Mouse (Mus musculus) gastrocnemius, adult 2 months (tissue): ENCODE results near the gene Cuedc1. TPM values are rescaled to one million over a fixed set of nuclear protein-coding genes. Genes with fewer than 3 reads are reported as not detected.

Source experiments
- DNase-seq: peaks from one replicate; pipeline ENCODE4 v3.0.0; 2022
- H3K27ac ChIP-seq: fragments of 200-600 bp; 2 replicates; pipeline ENCODE4 v1.8.1; 2022; ENCODE audit warnings: mild to moderate bottlenecking
- H3K4me3 ChIP-seq: fragments of 200-600 bp; 2 replicates; pipeline ENCODE4 v1.8.1; 2022; ENCODE audit warnings: mild to moderate bottlenecking, moderate library complexity
- CTCF ChIP-seq: fragments of 200-600 bp; IDR thresholded peaks from 2 replicates; pipeline ENCODE4 v1.8.1; 2022; ENCODE audit warnings: antibody characterized with exemption, mild to moderate bottlenecking, moderate library complexity
- intact Hi-C: fragments of 180-260 bp; cut with DNase I; formaldehyde crosslinking; loops from one replicate; pipeline ENCODE4 v1.15.1; 2025
- total RNA-seq, 2 experiments: library from RNA; stranded (reverse); gene quantifications; 2 replicates each; pipeline ENCODE4 v1.2.3; 2021

Cuedc1 gene
- total RNA-seq, 2 experiments from 2014 or later = 101 to 127 TPM

GRCm38 (mm10) chr11:88128461-88128860 lies 30.6 kb downstream of the Cuedc1 start:
- intact Hi-C loops = no loop called here
- no peak overlapping the region for H3K4me3 ChIP-seq
- TF ChIP-seq CTCF = no peak
- DNase-seq = no peak
- peak overlapping the region; percentile 92 for H3K27ac ChIP-seq

GRCm38 (mm10) chr11:88129281-88129680 lies 31.4 kb downstream of the Cuedc1 start:
- Histone ChIP-seq H3K4me3 (no peak overlapping the region), H3K27ac (peak overlapping the region; percentile 92)
- intact Hi-C loops = no loop called here
- no peak for TF ChIP-seq CTCF
- no peak for DNase-seq

DNA sequence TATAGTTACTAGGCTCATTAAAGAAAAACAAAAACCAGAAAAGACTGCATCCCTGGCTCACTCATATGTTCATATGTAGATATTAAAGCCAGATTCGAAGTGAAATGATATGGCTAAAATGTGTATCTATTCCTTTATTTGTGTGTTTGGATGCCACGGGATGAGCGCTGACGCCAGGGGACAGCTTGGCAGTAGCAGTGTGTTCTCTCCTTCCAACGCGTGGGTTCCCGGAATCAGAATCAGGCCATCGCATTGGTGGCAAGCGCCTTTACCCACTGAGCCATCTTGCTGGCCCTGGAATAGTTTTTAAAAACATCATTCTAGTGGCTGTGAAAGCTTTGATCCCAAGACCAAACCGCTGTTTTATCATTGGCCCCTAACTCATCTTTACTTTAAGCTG lies 32.1 kb downstream of the Cuedc1 start:
- peak; percentile 80 for DNase-seq
- intact Hi-C loops = loop anchor here (2.0 kb wide), 1 partner anchor 25 kb away; no protein-coding TSS in a partner anchor
- TF ChIP-seq CTCF = no peak
- Histone ChIP-seq H3K4me3 (no peak overlapping the region), H3K27ac (peak overlapping the region; percentile 92)

- TF ChIP-seq CTCF = no peak
- peak overlapping the region; percentile 92 for H3K27ac ChIP-seq
- DNase-seq = peak; percentile 81
- intact Hi-C loops = loop anchor here (2.0 kb wide), 2 partner anchors 17 to 23 kb away; no protein-coding TSS in a partner anchor
- H3K4me3 ChIP-seq = peak overlapping the region; percentile 59
Observed at GRCm38 (mm10) chr11:88131847-88132246, 34.0 kb downstream of the Cuedc1 start.

GRCm38 (mm10) chr11:88135218-88135617 lies 37.4 kb downstream of the Cuedc1 start:
- Histone ChIP-seq H3K27ac (peak overlapping the region; percentile 25; the same call in 1 of the 2 replicates), H3K4me3 (no peak overlapping the region)
- intact Hi-C loops = no loop called here
- TF ChIP-seq CTCF = no peak
- DNase-seq = no peak

DNA sequence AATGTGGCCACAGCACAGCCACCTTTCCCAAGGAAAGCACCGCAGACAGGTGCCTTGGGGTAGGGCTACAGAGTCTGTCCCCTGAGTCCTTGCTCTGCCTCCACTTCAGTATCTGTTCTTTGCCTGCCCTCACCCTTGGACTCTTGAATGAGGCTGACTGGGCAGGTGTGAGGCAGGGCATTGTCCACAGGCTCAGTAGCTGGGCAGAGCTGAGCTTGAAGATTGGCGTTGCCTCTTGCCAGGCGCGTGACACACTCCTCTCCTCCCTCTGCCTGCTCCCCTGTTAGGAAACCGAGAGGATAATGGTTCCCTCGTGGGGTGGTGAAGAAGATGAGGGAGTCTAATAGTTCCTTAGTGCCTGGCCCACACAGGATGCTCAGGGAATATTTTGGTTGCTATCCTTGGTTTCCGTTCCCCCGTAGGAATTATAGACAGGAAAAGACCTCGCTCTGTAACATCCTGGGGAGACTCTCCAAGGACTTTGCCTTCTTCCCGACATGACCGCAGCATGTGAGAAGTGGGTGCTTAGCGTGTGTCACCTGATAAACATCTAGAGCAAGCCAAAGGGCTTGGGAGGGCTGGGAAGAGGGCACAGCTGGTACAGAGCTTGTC lies 40.1 kb downstream of the Cuedc1 start:
- DNase-seq = no peak
- peak overlapping the region; percentile 85 for H3K27ac ChIP-seq
- intact Hi-C loops = no loop called here
- no peak for TF ChIP-seq CTCF
- no peak overlapping the region for H3K4me3 ChIP-seq

- intact Hi-C loops = no loop called here
- Histone ChIP-seq H3K4me3 (peak overlapping the region; percentile 0; the same call in 1 of the 2 replicates), H3K27ac (peak overlapping the region; percentile 85)
- DNase-seq = no peak
- no peak for TF ChIP-seq CTCF
Observed at GRCm38 (mm10) chr11:88139256-88139861, 41.5 kb downstream of the Cuedc1 start.

- Histone ChIP-seq H3K4me3 (peak overlapping the region; percentile 38), H3K27ac (peak overlapping the region; percentile 85)
- intact Hi-C loops = no loop called here
- DNase-seq = peak; percentile 50
- TF ChIP-seq CTCF = no peak
Observed at GRCm38 (mm10) chr11:88140066-88141060, 42.5 kb downstream of the Cuedc1 start.

GRCm38 (mm10) chr11:88142362-88142761 lies 44.5 kb downstream of the Cuedc1 start:
- TF ChIP-seq CTCF = no peak
- peak overlapping the region; percentile 85 for H3K27ac ChIP-seq
- no peak for DNase-seq
- H3K4me3 ChIP-seq = no peak overlapping the region
- intact Hi-C loops = no loop called here

- no peak overlapping the region for H3K4me3 ChIP-seq
- DNase-seq = no peak
- intact Hi-C loops = no loop called here
- no peak for TF ChIP-seq CTCF
- peak overlapping the region; percentile 16; the same call in 1 of the 2 replicates for H3K27ac ChIP-seq
Observed at GRCm38 (mm10) chr11:88144100-88144499, 46.2 kb downstream of the Cuedc1 start.

DNA sequence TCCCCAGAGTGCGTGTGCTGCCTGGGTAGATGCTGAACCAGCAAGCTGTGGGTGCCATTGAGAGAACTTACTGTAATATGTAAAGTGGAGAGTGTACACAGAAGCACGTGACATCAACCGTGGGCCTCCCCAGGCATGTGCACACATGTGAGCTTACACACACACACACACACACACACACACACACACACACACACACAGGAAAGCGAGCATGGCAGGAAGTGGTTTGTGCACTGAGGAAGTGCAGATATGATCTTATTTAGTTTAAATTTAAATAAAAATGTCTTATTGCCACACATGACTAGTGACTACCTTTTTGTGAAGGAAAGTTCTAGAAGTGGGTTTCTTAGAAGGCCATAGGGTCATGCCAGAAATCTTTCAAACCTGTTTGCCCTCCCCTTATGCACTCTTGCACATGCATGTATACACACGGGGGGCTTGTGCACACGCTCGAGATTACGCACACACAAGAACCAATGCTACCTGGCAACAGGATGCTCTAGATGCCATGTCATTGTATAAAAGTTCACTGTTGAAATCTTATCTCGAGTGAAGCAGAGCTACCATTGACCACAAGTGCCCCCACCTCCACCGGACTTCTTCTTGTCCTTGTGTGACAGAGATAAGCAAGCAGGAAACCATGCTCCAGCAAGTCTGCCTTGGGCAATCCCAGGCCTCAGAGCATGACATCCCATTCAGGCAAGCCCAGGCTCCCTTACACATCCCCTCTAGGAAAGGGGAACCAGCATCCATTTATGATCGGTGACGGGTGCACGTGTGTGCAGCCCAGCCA lies 47.6 kb downstream of the Cuedc1 start:
- Histone ChIP-seq H3K27ac (peak overlapping the region; percentile 99), H3K4me3 (no peak overlapping the region)
- no peak for TF ChIP-seq CTCF
- intact Hi-C loops = no loop called here
- DNase-seq = no peak
